Mouse (Mus musculus) liver, embryonic 13.5 days (tissue): Measurements from ENCODE around the gene Lrrc8d. TPM values are rescaled to one million over a fixed set of nuclear protein-coding genes. Genes with fewer than 3 reads are reported as not detected.

ENCODE experiments used
- ATAC-seq: fragments of 200-750 bp; cut with Nextera tagmentation; 2 replicates; pipeline ENCODE4 v1.8.0; 2017; ENCODE audit warnings: low read depth, mild to moderate bottlenecking, moderate number of reproducible peaks, moderate library complexity
- DNase-seq: peaks from one replicate; pipeline ENCODE4 v3.0.0; 2022
- H3K27ac ChIP-seq: fragments of 300-500 bp; sonication (generic); 2 replicates; pipeline ENCODE4 v1.5.1; 2015; ENCODE audit warnings: moderate library complexity, mild to moderate bottlenecking, inconsistent platforms
- H3K27me3 ChIP-seq: fragments of 300-500 bp; sonication (generic); 2 replicates; pipeline ENCODE4 v1.6.1; 2015; ENCODE audit warnings: mild to moderate bottlenecking, inconsistent platforms
- H3K36me3 ChIP-seq: fragments of 300-500 bp; sonication (generic); 2 replicates; pipeline ENCODE4 v1.6.1; 2015; ENCODE audit warnings: mild to moderate bottlenecking, inconsistent platforms
- H3K4me1 ChIP-seq: fragments of 300-500 bp; sonication (generic); replicated peaks from 2 replicates; pipeline ENCODE4 v1.6.1; 2015; ENCODE audit warnings: inconsistent platforms
- H3K4me2 ChIP-seq: fragments of 300-500 bp; sonication (generic); 2 replicates; pipeline ENCODE4 v1.6.1; 2015; ENCODE audit warnings: inconsistent platforms, mild to moderate bottlenecking, moderate library complexity
- H3K4me3 ChIP-seq: fragments of 300-500 bp; sonication (generic); replicated peaks from 2 replicates; pipeline ENCODE4 v1.5.1; 2015; ENCODE audit warnings: mild to moderate bottlenecking, inconsistent platforms
- H3K9ac ChIP-seq: fragments of 300-500 bp; sonication (generic); 2 replicates; pipeline ENCODE4 v1.6.1; 2015; ENCODE audit warnings: mild to moderate bottlenecking, inconsistent platforms
- H3K9me3 ChIP-seq: fragments of 300-500 bp; sonication (generic); replicated peaks from 2 replicates; pipeline ENCODE4 v1.6.1; 2016; ENCODE audit warnings: inconsistent platforms
- WGBS: fragments of 180-500 bp; shearing (Covaris S2); methylation state at CpG from one replicate; pipeline ENCODE4 v1.1.7; 2015; ENCODE audit not compliant: insufficient replicate concordance; 5-methylcytosine and 5-hydroxymethylcytosine counted together
- polyA plus RNA-seq: library from polyadenylated mRNA; unstranded; fragments of >200 nt; fragmentation: Nextera tagmentation; extraction: Ambion mirVana; gene quantifications from 2 replicates; pipeline ENCODE4 v1.2.1, GENCODE M21; 2015

Gene Lrrc8d
- polyA plus RNA-seq, 1 experiment from 2014 or later = 9.4 TPM

- Histone ChIP-seq H3K4me2 (peak overlapping the region; percentile 21; the same call in 1 of the 2 replicates), H3K9me3 (no peaks in the 10 kb centered on the region), H3K4me3 (no peak overlapping the region; the same call in 1 of the 2 replicates), H3K27ac (peak overlapping the region; percentile 35), H3K4me1 (peaks cover 74% of the 10 kb centered on the region), H3K27me3 (peaks cover 32% of the 10 kb centered on the region), H3K9ac (no peak overlapping the region), H3K36me3 (no peaks in the 10 kb centered on the region)
- DNase-seq = no peak
- peak; percentile 11; the same call in 1 of the 2 replicates for ATAC-seq
- WGBS = 28% methylated on average over 9 of the region's 9 CpGs
Measured at GRCm38 (mm10) chr5:105702580-105703285, 3.0 kb downstream of the Lrrc8d start.

- DNase-seq = no peak
- H3K27me3 ChIP-seq = peaks cover 28% of the 10 kb centered on the region
- H3K9me3 ChIP-seq = no peaks in the 10 kb centered on the region
- 0 out of 2 replicates have a peak overlapping the region, but pooled peaks have one; percentile 5 for H3K27ac ChIP-seq
- no peak for ATAC-seq
- H3K4me1 ChIP-seq = peaks cover 71% of the 10 kb centered on the region
- H3K4me3 ChIP-seq = no peak overlapping the region
- 70% methylated on average over 11 of the region's 11 CpGs for WGBS
- no peaks in the 10 kb centered on the region for H3K36me3 ChIP-seq
- no peak overlapping the region for H3K4me2 ChIP-seq
- H3K9ac ChIP-seq = no peak overlapping the region
Measured at GRCm38 (mm10) chr5:105703286-105703655, 3.5 kb downstream of the Lrrc8d start.

GRCm38 (mm10) chr5:105704573-105704972, 4.8 kb downstream of the Lrrc8d start:
- Histone ChIP-seq H3K27me3 (peaks cover 18% of the 10 kb centered on the region), H3K27ac (no peak overlapping the region), H3K4me2 (no peak overlapping the region), H3K4me1 (peaks cover 59% of the 10 kb centered on the region), H3K36me3 (no peaks in the 10 kb centered on the region), H3K9me3 (no peaks in the 10 kb centered on the region), H3K4me3 (no peak overlapping the region), H3K9ac (no peak overlapping the region)
- no peak for DNase-seq
- WGBS = 69% methylated on average over 9 of the region's 9 CpGs
- no peak for ATAC-seq

- H3K4me2 ChIP-seq = no peak overlapping the region
- WGBS = 44% methylated on average over 11 of the region's 11 CpGs
- peaks cover 57% of the 10 kb centered on the region for H3K4me1 ChIP-seq
Measured at GRCm38 (mm10) chr5:105706635-105707034, 6.9 kb downstream of the Lrrc8d start.

GRCm38 (mm10) chr5:105708276-105708675, 8.5 kb downstream of the Lrrc8d start:
- Histone ChIP-seq H3K27ac (no peak overlapping the region), H3K27me3 (no peaks in the 10 kb centered on the region), H3K36me3 (no peaks in the 10 kb centered on the region), H3K4me2 (no peak overlapping the region), H3K4me3 (no peak overlapping the region), H3K9me3 (no peaks in the 10 kb centered on the region), H3K4me1 (peaks cover 56% of the 10 kb centered on the region), H3K9ac (no peak overlapping the region)
- ATAC-seq = no peak
- WGBS = 52% methylated on average over 5 of the region's 5 CpGs
- no peak for DNase-seq

More at GRCm38 (mm10) chr5:105706635-105707034, 6.9 kb downstream of the Lrrc8d start:
- ATAC-seq = no peak
- DNase-seq = no peak
- Histone ChIP-seq H3K4me3 (no peak overlapping the region), H3K9ac (no peak overlapping the region), H3K9me3 (no peaks in the 10 kb centered on the region), H3K27ac (no peak overlapping the region), H3K27me3 (no peaks in the 10 kb centered on the region), H3K36me3 (no peaks in the 10 kb centered on the region)

- ATAC-seq (peak; percentile 30; the same call in 1 of the 2 replicates), DNase-seq (no peak)
- WGBS = 77% methylated on average over 7 of the region's 7 CpGs
- Histone ChIP-seq H3K36me3 (no peaks in the 10 kb centered on the region), H3K4me1 (peaks cover 56% of the 10 kb centered on the region), H3K9ac (no peak overlapping the region), H3K4me2 (no peak overlapping the region), H3K4me3 (no peak overlapping the region), H3K9me3 (no peaks in the 10 kb centered on the region), H3K27me3 (no peaks in the 10 kb centered on the region), H3K27ac (no peak overlapping the region)
Measured at GRCm38 (mm10) chr5:105710473-105710872, 10.7 kb downstream of the Lrrc8d start.

- Histone ChIP-seq H3K27me3 (no peaks in the 10 kb centered on the region), H3K4me2 (no peak overlapping the region), H3K9me3 (no peaks in the 10 kb centered on the region), H3K9ac (no peak overlapping the region), H3K4me1 (peaks cover 84% of the 10 kb centered on the region), H3K27ac (no peak overlapping the region), H3K4me3 (no peak overlapping the region), H3K36me3 (no peaks in the 10 kb centered on the region)
- ATAC-seq (no peak), DNase-seq (no peak)
- WGBS = 73% methylated on average over 6 of the region's 6 CpGs
Measured at GRCm38 (mm10) chr5:105714446-105714845, 14.7 kb downstream of the Lrrc8d start.

- Histone ChIP-seq H3K9ac (no peak overlapping the region), H3K4me2 (no peak overlapping the region), H3K9me3 (no peaks in the 10 kb centered on the region), H3K36me3 (no peaks in the 10 kb centered on the region), H3K4me3 (no peak overlapping the region), H3K27ac (no peak overlapping the region; the same call in 1 of the 2 replicates), H3K27me3 (no peaks in the 10 kb centered on the region), H3K4me1 (peaks cover 86% of the 10 kb centered on the region)
- ATAC-seq (no peak), DNase-seq (no peak)
- 80% methylated on average over 8 of the region's 8 CpGs for WGBS
Measured at GRCm38 (mm10) chr5:105715095-105715494, 15.3 kb downstream of the Lrrc8d start.

GRCm38 (mm10) chr5:105715531-105716124, 15.9 kb downstream of the Lrrc8d start:
- DNase-seq (no peak), ATAC-seq (no peak)
- Histone ChIP-seq H3K36me3 (no peaks in the 10 kb centered on the region), H3K27ac (no peak overlapping the region; the same call in 1 of the 2 replicates), H3K4me2 (no peak overlapping the region), H3K4me1 (peaks cover 87% of the 10 kb centered on the region), H3K9me3 (no peaks in the 10 kb centered on the region), H3K4me3 (no peak overlapping the region), H3K27me3 (no peaks in the 10 kb centered on the region), H3K9ac (no peak overlapping the region)
- 26% methylated on average over 10 of the region's 10 CpGs for WGBS

- Histone ChIP-seq H3K36me3 (no peaks in the 10 kb centered on the region), H3K4me1 (peaks cover 86% of the 10 kb centered on the region), H3K4me3 (no peak overlapping the region), H3K27me3 (no peaks in the 10 kb centered on the region), H3K27ac (peak overlapping the region; percentile 77), H3K9me3 (no peaks in the 10 kb centered on the region), H3K9ac (peak overlapping the region; percentile 1; the same call in 1 of the 2 replicates), H3K4me2 (peak overlapping the region; percentile 54; the same call in 1 of the 2 replicates)
- DNase-seq = no peak
- WGBS = 52% methylated on average over 7 of the region's 7 CpGs
- no peak for ATAC-seq
Measured at GRCm38 (mm10) chr5:105717294-105717693, 17.5 kb downstream of the Lrrc8d start.

- Histone ChIP-seq H3K9ac (peak overlapping the region; percentile 55; the same call in 1 of the 2 replicates), H3K4me1 (peaks cover 77% of the 10 kb centered on the region), H3K27ac (peak overlapping the region; percentile 77), H3K4me3 (peak overlapping the region; percentile 18), H3K9me3 (no peaks in the 10 kb centered on the region), H3K27me3 (no peaks in the 10 kb centered on the region), H3K4me2 (peak overlapping the region; percentile 54), H3K36me3 (no peaks in the 10 kb centered on the region)
- DNase-seq = peak; percentile 26
- WGBS = 9% methylated on average over 11 of the region's 11 CpGs
- ATAC-seq = peak; percentile 78
Measured at GRCm38 (mm10) chr5:105718138-105718670, 18.4 kb downstream of the Lrrc8d start.
